Mouse (Mus musculus): ENCODE results near the gene Olfr478. TPM values are rescaled to one million over a fixed set of nuclear protein-coding genes. Genes with fewer than 3 reads are reported as not detected.

Olfr478 gene
- polyA plus RNA-seq (2017; shearing (Covaris generic)) = not detected

GRCm38 (mm10) chr7:108033889-108034288 is at the start of gene Olfr478:
Gene Olfr478 (minus strand): TSS chr7:108033989.

GRCm38 (mm10) chr7:108079555-108079954 is 45.8 kb upstream of the Olfr478 start, which contains the start of gene Olfr481:
Gene Olfr481 (plus strand): TSS chr7:108079855.

GRCm38 (mm10) chr7:108067246-108067645 is 33.5 kb upstream of the Olfr478 start, which contains the start of gene Olfr480:
Gene Olfr480 (minus strand): TSS chr7:108067346.

GRCm38 (mm10) chr7:108050393-108050792 is 16.6 kb upstream of the Olfr478 start, which contains the start of gene Olfr479:
Gene Olfr479 (plus strand): TSS chr7:108050693.

GRCm38 (mm10) chr7:107986393-107986792 is 47.4 kb downstream of the Olfr478 start, which contains the start of gene Olfr477:
Gene Olfr477 (plus strand): TSS chr7:107986693.

Other genes starting within 250 kb of the Olfr478 start
- gene Ovch2, start 232.8 kb downstream of the Olfr478 start, polyA plus RNA-seq (2017; shearing (Covaris generic)) = not detected
- gene Olfr467, start 221.7 kb downstream of the Olfr478 start, polyA plus RNA-seq (2017; shearing (Covaris generic)) = not detected
- gene Olfr469, start 208.4 kb downstream of the Olfr478 start, polyA plus RNA-seq (2017; shearing (Covaris generic)) = not detected
- gene Olfr470, start 186.5 kb downstream of the Olfr478 start, polyA plus RNA-seq (2017; shearing (Covaris generic)) = not detected
- not detected for gene Olfr472, start 136.1 kb downstream of the Olfr478 start, polyA plus RNA-seq (2017; shearing (Covaris generic))
- gene Olfr473, start 103.5 kb downstream of the Olfr478 start, polyA plus RNA-seq (2017; shearing (Covaris generic)) = not detected
- not detected for gene Olfr474, start 79.3 kb downstream of the Olfr478 start, polyA plus RNA-seq (2017; shearing (Covaris generic))
- gene Olfr476, start 69.2 kb downstream of the Olfr478 start, polyA plus RNA-seq (2017; shearing (Covaris generic)) = not detected
- not detected for gene Olfr477, start 47.3 kb downstream of the Olfr478 start, polyA plus RNA-seq (2017; shearing (Covaris generic))
- gene Olfr479, start 16.7 kb upstream of the Olfr478 start, polyA plus RNA-seq (2017; shearing (Covaris generic)) = not detected
- not detected for gene Olfr480, start 33.4 kb upstream of the Olfr478 start, polyA plus RNA-seq (2017; shearing (Covaris generic))
- 0.06 TPM for gene Olfr481, start 45.9 kb upstream of the Olfr478 start, polyA plus RNA-seq (2017; shearing (Covaris generic))
- gene Olfr482, start 63.6 kb upstream of the Olfr478 start, polyA plus RNA-seq (2017; shearing (Covaris generic)) = 0.12 TPM
- not detected for gene Olfr483, start 66.9 kb upstream of the Olfr478 start, polyA plus RNA-seq (2017; shearing (Covaris generic))
- gene Olfr484, start 93.5 kb upstream of the Olfr478 start, polyA plus RNA-seq (2017; shearing (Covaris generic)) = 0.10 TPM
- gene Olfr485, start 125.9 kb upstream of the Olfr478 start, polyA plus RNA-seq (2017; shearing (Covaris generic)) = not detected
- gene Olfr486, start 138.8 kb upstream of the Olfr478 start, polyA plus RNA-seq (2017; shearing (Covaris generic)) = not detected
- gene Olfr487, start 180.6 kb upstream of the Olfr478 start, polyA plus RNA-seq (2017; shearing (Covaris generic)) = not detected
- not detected for gene Olfr488, start 224.4 kb upstream of the Olfr478 start, polyA plus RNA-seq (2017; shearing (Covaris generic))